Mouse (Mus musculus): ENCODE results near the gene Tmem140. TPM values are rescaled to one million over a fixed set of nuclear protein-coding genes. Genes with fewer than 3 reads are reported as not detected.

Tmem140 gene
- polyA plus RNA-seq, 1 experiment from 2014 or later = 3.2 TPM

- no peak for DNase-seq (ENCODE audit: low spot score)
- Histone ChIP-seq H3K4me2 (peak overlapping the region; percentile 92), H3K9ac (ENCODE audit: low read depth, low read length) (peak overlapping the region; percentile 79), H3K27ac (ENCODE audit: low read depth, low read length) (peak overlapping the region; percentile 71), H3K36me3 (ENCODE audit: control insufficient read depth, insufficient read depth, low read length) (peaks cover 12% of the 10 kb centered on the region), H3K27me3 (replicated peaks; ENCODE audit: control insufficient read depth, insufficient read depth, low read length) (no peaks in the 10 kb centered on the region), H3K9me3 (ENCODE audit: control insufficient read depth, low read length) (no peaks in the 10 kb centered on the region), H3K4me1 (replicated peaks; ENCODE audit: control insufficient read depth, insufficient read depth, low read length) (peaks cover 32% of the 10 kb centered on the region), H3K4me3 (ENCODE audit: low read depth, low read length) (peak overlapping the region; percentile 83)
- no peak for ATAC-seq (replicated peaks; ENCODE audit: low FRiP score)
- 43% methylated on average over 8 of the region's 8 CpGs for WGBS
Observed at GRCm38 (mm10) chr6:34909631-34910345, 46.8 kb downstream of the Tmem140 start.

- H3K9me3 ChIP-seq (ENCODE audit: control insufficient read depth, low read length) = no peaks in the 10 kb centered on the region
- no peaks in the 10 kb centered on the region for H3K27me3 ChIP-seq (replicated peaks; ENCODE audit: control insufficient read depth, insufficient read depth, low read length)
- H3K4me3 ChIP-seq (ENCODE audit: low read depth, low read length) = peak within 1 kb of the TSS; percentile 83
- H3K4me1 ChIP-seq (replicated peaks; ENCODE audit: control insufficient read depth, insufficient read depth, low read length) = peaks cover 32% of the 10 kb centered on the region
- H3K27ac ChIP-seq (ENCODE audit: low read depth, low read length) = peak within 1 kb of the TSS; percentile 71
- under 1% methylated on average over 64 of the region's 64 CpGs for WGBS
- H3K36me3 ChIP-seq (ENCODE audit: control insufficient read depth, insufficient read depth, low read length) = peaks cover 7% of the 10 kb centered on the region
- peak within 1 kb of the TSS; percentile 79 for H3K9ac ChIP-seq (ENCODE audit: low read depth, low read length)
- H3K4me2 ChIP-seq = peak within 1 kb of the TSS; percentile 92
- peak; percentile 83 for ATAC-seq (replicated peaks; ENCODE audit: low FRiP score)
- peak; percentile 97 for DNase-seq (ENCODE audit: low spot score)
Observed at GRCm38 (mm10) chr6:34910371-34911219, 47.6 kb downstream of the Tmem140 start, which contains the start of gene Wdr91. Gene Wdr91, minus strand, starts transcription at chr6:34910876.

DNA sequence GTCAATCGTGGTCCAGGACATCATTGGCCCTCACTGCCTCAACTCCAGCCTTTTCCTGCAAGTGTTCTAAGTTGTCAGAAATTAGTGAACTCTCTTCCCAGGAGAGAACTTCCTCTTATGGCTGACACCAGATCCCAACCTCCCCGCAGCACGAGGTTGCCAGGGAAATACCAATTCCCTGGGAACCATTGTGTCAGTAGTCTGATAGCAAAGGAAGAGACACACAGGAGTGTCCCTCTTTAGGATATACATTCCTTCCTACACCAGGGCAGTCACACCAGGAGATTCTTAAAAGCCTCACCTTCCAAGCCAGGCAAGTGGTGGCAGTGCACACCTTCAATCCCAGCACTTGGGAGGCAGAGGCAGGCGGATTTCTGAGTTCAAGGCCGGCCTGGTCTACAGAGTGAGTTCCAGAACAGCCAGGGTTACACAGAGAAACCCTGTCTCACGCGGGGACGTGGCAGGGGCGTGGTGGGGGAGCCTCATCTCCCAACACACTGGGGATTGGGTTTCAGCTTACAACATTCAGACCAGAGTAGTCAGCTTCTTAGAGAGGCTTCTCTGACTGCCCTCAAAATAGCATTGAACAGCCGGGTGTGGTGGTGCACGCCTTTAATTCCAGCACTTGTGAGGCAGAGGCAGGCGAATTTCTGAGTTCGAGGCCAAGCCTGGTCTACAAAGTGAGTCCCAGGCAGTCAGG, 50.5 kb downstream of the Tmem140 start:
- WGBS = 81% methylated on average over 13 of the region's 13 CpGs
- ATAC-seq (replicated peaks; ENCODE audit: low FRiP score) (no peak), DNase-seq (ENCODE audit: low spot score) (no peak)
- Histone ChIP-seq H3K4me2 (no peak overlapping the region), H3K9ac (ENCODE audit: low read depth, low read length) (no peak overlapping the region), H3K36me3 (ENCODE audit: control insufficient read depth, insufficient read depth, low read length) (peaks cover 5% of the 10 kb centered on the region; the same call in 1 of the 2 replicates), H3K27ac (ENCODE audit: low read depth, low read length) (no peak overlapping the region), H3K27me3 (replicated peaks; ENCODE audit: control insufficient read depth, insufficient read depth, low read length) (no peaks in the 10 kb centered on the region), H3K4me3 (ENCODE audit: low read depth, low read length) (no peak overlapping the region), H3K9me3 (ENCODE audit: control insufficient read depth, low read length) (no peaks in the 10 kb centered on the region), H3K4me1 (replicated peaks; ENCODE audit: control insufficient read depth, insufficient read depth, low read length) (peaks cover 18% of the 10 kb centered on the region)

DNA sequence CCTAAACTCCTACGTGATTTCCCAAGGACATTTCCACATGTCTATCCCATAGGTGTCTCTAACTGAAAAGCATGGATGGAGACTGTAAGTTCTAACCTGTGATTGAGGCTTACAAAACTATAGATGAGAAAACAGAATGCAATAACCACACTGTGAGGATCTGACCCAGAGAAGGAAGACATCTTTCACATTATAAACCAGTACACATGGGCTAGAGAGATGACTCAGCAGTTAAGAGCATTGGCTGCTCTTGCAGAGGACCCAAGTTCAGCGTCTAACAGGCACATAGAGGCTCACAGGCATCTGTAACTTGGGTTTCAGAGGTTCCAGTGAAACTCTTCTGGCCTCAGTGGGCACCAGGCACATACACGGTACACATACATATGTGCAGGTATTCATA, 51.5 kb downstream of the Tmem140 start:
- Histone ChIP-seq H3K4me1 (replicated peaks; ENCODE audit: control insufficient read depth, insufficient read depth, low read length) (peaks cover 10% of the 10 kb centered on the region), H3K4me2 (no peak overlapping the region), H3K27ac (ENCODE audit: low read depth, low read length) (no peak overlapping the region), H3K9ac (ENCODE audit: low read depth, low read length) (no peak overlapping the region), H3K4me3 (ENCODE audit: low read depth, low read length) (no peak overlapping the region), H3K9me3 (ENCODE audit: control insufficient read depth, low read length) (no peaks in the 10 kb centered on the region), H3K36me3 (ENCODE audit: control insufficient read depth, insufficient read depth, low read length) (no peaks in the 10 kb centered on the region), H3K27me3 (replicated peaks; ENCODE audit: control insufficient read depth, insufficient read depth, low read length) (no peaks in the 10 kb centered on the region)
- ATAC-seq (replicated peaks; ENCODE audit: low FRiP score) = no peak
- DNase-seq (ENCODE audit: low spot score) = no peak
- 81% methylated on average over 3 of the region's 3 CpGs for WGBS

GRCm38 (mm10) chr6:34919146-34919545, 56.2 kb downstream of the Tmem140 start:
- DNase-seq (ENCODE audit: low spot score) = no peak
- Histone ChIP-seq H3K27ac (ENCODE audit: low read depth, low read length) (no peak overlapping the region), H3K4me2 (no peak overlapping the region), H3K9ac (ENCODE audit: low read depth, low read length) (no peak overlapping the region), H3K4me1 (replicated peaks; ENCODE audit: control insufficient read depth, insufficient read depth, low read length) (0 out of 2 replicates have a peak, but pooled peaks cover 3% of the 10 kb centered on the region), H3K9me3 (ENCODE audit: control insufficient read depth, low read length) (no peaks in the 10 kb centered on the region), H3K4me3 (ENCODE audit: low read depth, low read length) (no peak overlapping the region), H3K27me3 (replicated peaks; ENCODE audit: control insufficient read depth, insufficient read depth, low read length) (no peaks in the 10 kb centered on the region), H3K36me3 (ENCODE audit: control insufficient read depth, insufficient read depth, low read length) (no peaks in the 10 kb centered on the region)
- no peak for ATAC-seq (replicated peaks; ENCODE audit: low FRiP score)
- WGBS = 83% methylated on average over 7 of the region's 7 CpGs

DNA sequence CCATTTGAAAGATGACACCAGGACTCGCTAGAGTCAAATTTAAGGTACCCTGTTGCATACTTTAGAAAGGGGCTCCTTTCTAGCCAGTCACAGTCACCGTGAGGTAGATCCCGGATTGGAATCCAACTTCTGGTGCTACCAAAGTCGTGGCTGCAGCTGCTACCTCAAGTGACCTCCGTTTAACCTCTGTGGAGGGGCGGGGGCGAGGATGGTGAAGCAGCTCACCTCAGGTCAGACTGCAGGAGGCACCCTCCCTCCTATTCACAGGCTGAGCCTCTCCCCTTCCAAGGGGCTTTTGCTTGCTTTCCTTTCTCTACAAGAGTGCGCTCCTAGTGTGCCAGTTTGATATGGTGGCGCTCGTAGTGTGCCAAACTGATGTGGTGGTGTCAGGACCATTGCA, 57.0 kb downstream of the Tmem140 start, which contains the start of gene Stra8:
Gene Stra8 (plus strand): TSS at position 208 of the 400 bp plus-strand sequence.
- 50% methylated on average over 10 of the region's 10 CpGs for WGBS
- Histone ChIP-seq H3K9me3 (ENCODE audit: control insufficient read depth, low read length) (no peaks in the 10 kb centered on the region), H3K4me2 (no peak within 1 kb of the TSS), H3K27ac (ENCODE audit: low read depth, low read length) (no peak within 1 kb of the TSS), H3K36me3 (ENCODE audit: control insufficient read depth, insufficient read depth, low read length) (no peaks in the 10 kb centered on the region), H3K27me3 (replicated peaks; ENCODE audit: control insufficient read depth, insufficient read depth, low read length) (no peaks in the 10 kb centered on the region), H3K4me3 (ENCODE audit: low read depth, low read length) (no peak within 1 kb of the TSS), H3K9ac (ENCODE audit: low read depth, low read length) (no peak within 1 kb of the TSS), H3K4me1 (replicated peaks; ENCODE audit: control insufficient read depth, insufficient read depth, low read length) (0 out of 2 replicates have a peak, but pooled peaks cover 3% of the 10 kb centered on the region)
- no peak for ATAC-seq (replicated peaks; ENCODE audit: low FRiP score)
- DNase-seq (ENCODE audit: low spot score) = no peak

DNA sequence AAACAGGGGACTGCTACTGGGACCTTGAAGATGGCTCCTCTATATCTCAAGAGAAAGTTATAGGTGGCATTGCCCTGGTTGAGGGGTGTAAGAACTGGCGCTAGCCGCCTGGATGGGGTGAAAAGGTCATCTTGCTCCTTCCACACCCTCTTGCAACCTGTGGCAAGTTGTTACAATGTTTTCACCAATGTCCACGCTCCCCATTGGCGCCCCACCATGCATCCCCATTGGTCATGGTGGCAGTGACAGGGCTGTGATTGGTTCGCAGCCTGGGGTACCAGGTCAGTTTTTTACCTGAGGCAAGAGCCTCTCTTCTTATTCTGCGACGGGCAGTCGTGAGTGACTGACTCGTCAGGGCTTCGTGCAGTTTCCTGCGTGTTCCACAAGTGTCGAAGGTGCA, 57.7 kb downstream of the Tmem140 start:
- Histone ChIP-seq H3K9ac (ENCODE audit: low read depth, low read length) (no peak overlapping the region), H3K27ac (ENCODE audit: low read depth, low read length) (no peak overlapping the region), H3K4me1 (replicated peaks; ENCODE audit: control insufficient read depth, insufficient read depth, low read length) (0 out of 2 replicates have a peak, but pooled peaks cover 3% of the 10 kb centered on the region), H3K36me3 (ENCODE audit: control insufficient read depth, insufficient read depth, low read length) (no peaks in the 10 kb centered on the region), H3K9me3 (ENCODE audit: control insufficient read depth, low read length) (no peaks in the 10 kb centered on the region), H3K4me3 (ENCODE audit: low read depth, low read length) (no peak overlapping the region), H3K27me3 (replicated peaks; ENCODE audit: control insufficient read depth, insufficient read depth, low read length) (no peaks in the 10 kb centered on the region), H3K4me2 (no peak overlapping the region)
- DNase-seq (ENCODE audit: low spot score) = no peak
- WGBS = 91% methylated on average over 12 of the region's 12 CpGs
- no peak for ATAC-seq (replicated peaks; ENCODE audit: low FRiP score)

DNA sequence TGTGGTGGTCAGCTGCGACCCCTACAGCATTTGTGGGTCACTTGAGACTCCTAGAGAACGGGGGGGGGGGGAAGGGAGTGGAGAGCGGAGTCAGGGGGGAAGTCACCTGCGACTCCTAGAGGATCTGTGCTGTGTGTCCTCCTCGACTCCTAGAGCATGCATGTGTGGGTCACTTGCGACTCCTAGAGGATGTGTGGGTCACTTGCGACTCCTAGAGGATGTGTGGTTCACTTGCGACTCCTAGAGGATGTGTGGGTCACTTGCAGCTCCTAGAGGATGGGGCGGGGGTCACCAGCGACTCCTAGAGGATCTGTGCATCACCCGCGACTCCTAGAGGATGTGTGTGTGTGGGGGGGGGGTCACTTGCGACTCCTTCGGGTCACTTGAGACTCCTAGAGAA, 59.0 kb downstream of the Tmem140 start:
- H3K4me1 ChIP-seq (replicated peaks; ENCODE audit: control insufficient read depth, insufficient read depth, low read length) = 0 out of 2 replicates have a peak, but pooled peaks cover 2% of the 10 kb centered on the region

More for the DNA sequence above, 59.0 kb downstream of the Tmem140 start:
- Histone ChIP-seq H3K4me3 (ENCODE audit: low read depth, low read length) (no peak overlapping the region), H3K9ac (ENCODE audit: low read depth, low read length) (no peak overlapping the region), H3K4me2 (no peak overlapping the region), H3K27me3 (replicated peaks; ENCODE audit: control insufficient read depth, insufficient read depth, low read length) (no peaks in the 10 kb centered on the region), H3K9me3 (ENCODE audit: control insufficient read depth, low read length) (no peaks in the 10 kb centered on the region), H3K27ac (ENCODE audit: low read depth, low read length) (no peak overlapping the region), H3K36me3 (ENCODE audit: control insufficient read depth, insufficient read depth, low read length) (no peaks in the 10 kb centered on the region)
- DNase-seq (ENCODE audit: low spot score) (peak; percentile 57), ATAC-seq (replicated peaks; ENCODE audit: low FRiP score) (peak; percentile 77)
- 50% methylated on average over 14 of the region's 14 CpGs for WGBS
